Mouse (Mus musculus): ENCODE results near the gene C1ql1. TPM values are rescaled to one million over a fixed set of nuclear protein-coding genes. Genes with fewer than 3 reads are reported as not detected.

The C1ql1 gene
- polyA plus RNA-seq, 1 experiment from 2014 or later, result 1.4 TPM

- peaks cover 7% of the 10 kb centered on the region for H3K27me3 ChIP-seq (replicated peaks; ENCODE audit: control insufficient read depth, insufficient read depth, low read length)
- H3K4me2 ChIP-seq (ENCODE audit: low read length), result no peak overlapping the region
- 86% methylated on average over 9 of the region's 9 CpGs for WGBS
- H3K9me3 ChIP-seq (ENCODE audit: control insufficient read depth, low read length), result no peaks in the 10 kb centered on the region
- no peak overlapping the region for H3K4me3 ChIP-seq (replicated peaks; ENCODE audit: low read length)
- H3K36me3 ChIP-seq (ENCODE audit: control insufficient read depth, insufficient read depth), result no peaks in the 10 kb centered on the region
- H3K4me1 ChIP-seq (replicated peaks; ENCODE audit: control insufficient read depth, insufficient read depth, low read length), result peaks cover 11% of the 10 kb centered on the region
- no peak for ATAC-seq
- no peak overlapping the region for H3K9ac ChIP-seq (replicated peaks; ENCODE audit: low read depth, low read length)
- H3K27ac ChIP-seq (ENCODE audit: low read length), result no peak overlapping the region
These were observed 50.7 kb downstream of the C1ql1 start for GRCm38 (mm10) chr11:102895779-102896178.

DNA sequence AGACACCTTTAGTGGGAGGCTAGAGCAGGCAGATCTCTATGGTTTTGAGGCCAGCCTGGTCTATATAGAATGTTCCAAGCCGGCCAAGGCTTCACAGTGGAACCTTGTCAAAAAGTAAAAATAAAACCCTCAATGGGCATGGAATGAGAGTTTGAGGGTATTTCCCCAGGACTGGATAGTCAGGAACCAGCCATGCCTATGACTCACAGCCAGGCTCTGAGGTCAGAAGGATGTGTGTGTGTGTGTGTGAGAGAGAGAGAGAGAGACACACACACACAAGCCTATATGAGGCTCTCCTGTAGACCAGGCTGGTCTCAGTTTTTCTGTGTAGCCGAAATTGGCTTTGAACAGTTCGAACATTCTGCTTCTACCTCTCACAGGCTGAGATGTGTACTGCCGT, 51.8 kb downstream of the C1ql1 start:
- H3K36me3 ChIP-seq (ENCODE audit: control insufficient read depth, insufficient read depth), result no peaks in the 10 kb centered on the region
- no peak overlapping the region for H3K9ac ChIP-seq (replicated peaks; ENCODE audit: low read depth, low read length)
- 87% methylated on average over 4 of the region's 4 CpGs for WGBS
- H3K4me1 ChIP-seq (replicated peaks; ENCODE audit: control insufficient read depth, insufficient read depth, low read length), result peaks cover 11% of the 10 kb centered on the region
- no peaks in the 10 kb centered on the region for H3K9me3 ChIP-seq (ENCODE audit: control insufficient read depth, low read length)
- H3K27me3 ChIP-seq (replicated peaks; ENCODE audit: control insufficient read depth, insufficient read depth, low read length), result peaks cover 7% of the 10 kb centered on the region
- no peak for ATAC-seq
- no peak overlapping the region for H3K4me3 ChIP-seq (replicated peaks; ENCODE audit: low read length)
- H3K27ac ChIP-seq (ENCODE audit: low read length), result no peak overlapping the region
- H3K4me2 ChIP-seq (ENCODE audit: low read length), result no peak overlapping the region

DNA sequence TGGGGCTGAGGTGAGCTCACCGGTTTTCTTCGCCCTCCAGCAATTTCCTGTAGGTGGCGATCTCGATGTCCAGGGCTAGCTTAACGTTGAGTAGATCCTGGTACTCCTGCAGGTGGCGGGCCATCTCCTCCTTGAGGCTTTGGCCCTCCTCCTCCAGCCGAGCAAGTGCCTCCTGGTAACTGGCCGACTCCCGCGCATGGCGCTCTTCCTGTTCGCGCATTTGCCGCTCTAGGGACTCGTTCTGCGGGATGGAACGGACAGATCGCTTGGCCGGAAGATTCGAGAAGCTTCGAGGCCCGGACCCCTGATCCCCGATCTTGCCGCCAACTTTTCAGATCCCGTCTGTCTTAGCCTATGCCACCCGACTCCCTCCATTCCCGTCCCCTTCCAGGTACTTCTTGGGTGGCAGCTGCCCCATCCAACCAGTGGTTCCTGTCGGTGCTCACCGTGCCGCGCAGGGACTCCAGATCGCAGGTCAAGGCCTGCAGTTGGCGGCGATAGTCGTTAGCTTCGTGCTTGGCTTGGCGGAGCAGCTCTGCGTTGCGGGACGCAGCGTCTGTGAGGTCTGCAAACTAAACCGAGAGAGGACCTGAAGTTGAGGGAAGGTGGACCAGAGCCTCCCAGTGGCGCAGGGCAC, 53.4 kb downstream of the C1ql1 start:
- no peak for ATAC-seq
- WGBS, result 3% methylated on average over 43 of the region's 43 CpGs
- Histone ChIP-seq H3K4me1 (replicated peaks; ENCODE audit: control insufficient read depth, insufficient read depth, low read length) (peaks cover 7% of the 10 kb centered on the region), H3K27ac (ENCODE audit: low read length) (no peak overlapping the region), H3K4me3 (replicated peaks; ENCODE audit: low read length) (peak overlapping the region; percentile 19; the same call in 1 of the 2 replicates), H3K9me3 (ENCODE audit: control insufficient read depth, low read length) (no peaks in the 10 kb centered on the region), H3K4me2 (ENCODE audit: low read length) (peak overlapping the region; percentile 34), H3K27me3 (replicated peaks; ENCODE audit: control insufficient read depth, insufficient read depth, low read length) (peaks cover 10% of the 10 kb centered on the region), H3K9ac (replicated peaks; ENCODE audit: low read depth, low read length) (peak overlapping the region; percentile 16; the same call in 1 of the 2 replicates), H3K36me3 (ENCODE audit: control insufficient read depth, insufficient read depth) (no peaks in the 10 kb centered on the region)

GRCm38 (mm10) chr11:102890096-102890495, 56.4 kb downstream of the C1ql1 start:
- ATAC-seq, result no peak
- H3K4me3 ChIP-seq (replicated peaks; ENCODE audit: low read length), result no peak overlapping the region
- no peak overlapping the region for H3K27ac ChIP-seq (ENCODE audit: low read length)
- peaks cover 8% of the 10 kb centered on the region for H3K4me1 ChIP-seq (replicated peaks; ENCODE audit: control insufficient read depth, insufficient read depth, low read length)
- H3K4me2 ChIP-seq (ENCODE audit: low read length), result no peak overlapping the region
- H3K9ac ChIP-seq (replicated peaks; ENCODE audit: low read depth, low read length), result no peak overlapping the region
- H3K27me3 ChIP-seq (replicated peaks; ENCODE audit: control insufficient read depth, insufficient read depth, low read length), result peaks cover 10% of the 10 kb centered on the region
- WGBS, result 72% methylated on average over 5 of the region's 5 CpGs
- no peaks in the 10 kb centered on the region for H3K36me3 ChIP-seq (ENCODE audit: control insufficient read depth, insufficient read depth)
- H3K9me3 ChIP-seq (ENCODE audit: control insufficient read depth, low read length), result no peaks in the 10 kb centered on the region

Other genes with a start within 250 kb of the C1ql1 start
- 46.8 and 51.2 TPM in 2 replicates for gene Ccdc43, start 248.9 kb downstream of the C1ql1 start, polyA plus RNA-seq (2015; fragmentation: Nextera tagmentation; extraction: Ambion mirVana)
- 21.4 and 33.7 TPM in 2 replicates for gene Adam11, start 185.2 kb downstream of the C1ql1 start, polyA plus RNA-seq (2015; fragmentation: Nextera tagmentation; extraction: Ambion mirVana)
- gene Gjc1, start 127.0 kb downstream of the C1ql1 start, polyA plus RNA-seq (2015; fragmentation: Nextera tagmentation; extraction: Ambion mirVana), result 41.9 and 47.9 TPM in 2 replicates
- 13.7 and 14.5 TPM in 2 replicates for gene Higd1b, start 110.8 kb downstream of the C1ql1 start, polyA plus RNA-seq (2015; fragmentation: Nextera tagmentation; extraction: Ambion mirVana)
- gene Eftud2, start 65.7 kb downstream of the C1ql1 start, polyA plus RNA-seq (2015; fragmentation: Nextera tagmentation; extraction: Ambion mirVana), result 188 and 190 TPM in 2 replicates
- gene Ccdc103, start 65.5 kb downstream of the C1ql1 start, polyA plus RNA-seq (2015; fragmentation: Nextera tagmentation; extraction: Ambion mirVana), result 2.2 and 2.7 TPM in 2 replicates
- gene Fam187a, start 61.5 kb downstream of the C1ql1 start, polyA plus RNA-seq (2015; fragmentation: Nextera tagmentation; extraction: Ambion mirVana), result not detected in 2 replicates
- 1.3 and 2.3 TPM in 2 replicates for gene Gfap, start 45.8 kb downstream of the C1ql1 start, polyA plus RNA-seq (2015; fragmentation: Nextera tagmentation; extraction: Ambion mirVana)
- 3.0 and 4.1 TPM in 2 replicates for gene Kif18b, start 21.6 kb downstream of the C1ql1 start, polyA plus RNA-seq (2015; fragmentation: Nextera tagmentation; extraction: Ambion mirVana)
- gene Nmt1, start 81.5 kb upstream of the C1ql1 start, polyA plus RNA-seq (2015; fragmentation: Nextera tagmentation; extraction: Ambion mirVana), result 31.7 and 37.2 TPM in 2 replicates
- 162 and 166 TPM in 2 replicates for gene Dcakd, start 81.6 kb upstream of the C1ql1 start, polyA plus RNA-seq (2015; fragmentation: Nextera tagmentation; extraction: Ambion mirVana)
- 2.5 and 2.6 TPM in 2 replicates for gene Plcd3, start 155.0 kb upstream of the C1ql1 start, polyA plus RNA-seq (2015; fragmentation: Nextera tagmentation; extraction: Ambion mirVana)
- 17.0 and 17.8 TPM in 2 replicates for gene Acbd4, start 155.0 kb upstream of the C1ql1 start, polyA plus RNA-seq (2015; fragmentation: Nextera tagmentation; extraction: Ambion mirVana)
- 3.5 and 4.1 TPM in 2 replicates for gene Hexim1, start 169.5 kb upstream of the C1ql1 start, polyA plus RNA-seq (2015; fragmentation: Nextera tagmentation; extraction: Ambion mirVana)
- 19.9 and 25.9 TPM in 2 replicates for gene Hexim2, start 185.7 kb upstream of the C1ql1 start, polyA plus RNA-seq (2015; fragmentation: Nextera tagmentation; extraction: Ambion mirVana)
- 2.7 and 6.7 TPM in 2 replicates for gene Fmnl1, start 224.4 kb upstream of the C1ql1 start, polyA plus RNA-seq (2015; fragmentation: Nextera tagmentation; extraction: Ambion mirVana)